Mouse (Mus musculus): ENCODE measurements around the gene Marf1. TPM values are rescaled to one million over a fixed set of nuclear protein-coding genes. Genes with fewer than 3 reads are reported as not detected.
"Not testable (repeated sequence)": the region's sequence is repeated elsewhere in the genome, so short reads cannot be mapped to it uniquely, and the experiment has no call there.

The Marf1 gene
- 100 to 1,000 TPM; 112 to 117 TPM for total RNA-seq (2021)

GRCm38 (mm10) chr16:14162988-14163416 lies at the start of gene Marf1, which contains the start of gene Nde1:
Gene Marf1 (minus strand): TSS chr16:14163351.
Gene Nde1 (plus strand): TSS chr16:14163275.
- peak; percentile 54 to 62 for DNase-seq (ENCODE audit: extremely low spot score in 1 of 2, low spot score in 1 of 2)

- DNase-seq (ENCODE audit: extremely low spot score in 1 of 2, low spot score in 1 of 2), result no peak
Measured at GRCm38 (mm10) chr16:14198798-14199197, 35.6 kb upstream of the Marf1 start.

GRCm38 (mm10) chr16:14195427-14195826 lies 32.3 kb upstream of the Marf1 start:
- peak in 1 of 2 experiments; percentile 85 for DNase-seq (ENCODE audit: extremely low spot score in 1 of 2, low spot score in 1 of 2)

- no peak for DNase-seq (ENCODE audit: extremely low spot score in 1 of 2, low spot score in 1 of 2)
Measured at GRCm38 (mm10) chr16:14194164-14194950, 31.2 kb upstream of the Marf1 start.

- no peak for DNase-seq (ENCODE audit: extremely low spot score in 1 of 2, low spot score in 1 of 2)
Measured at GRCm38 (mm10) chr16:14185516-14185915, 22.4 kb upstream of the Marf1 start.

GRCm38 (mm10) chr16:14183856-14184255 lies 20.7 kb upstream of the Marf1 start:
- DNase-seq (ENCODE audit: extremely low spot score in 1 of 2, low spot score in 1 of 2), result no peak

- no peak for DNase-seq (ENCODE audit: extremely low spot score in 1 of 2, low spot score in 1 of 2)
Measured at GRCm38 (mm10) chr16:14182360-14182759, 19.2 kb upstream of the Marf1 start.

- DNase-seq (ENCODE audit: extremely low spot score in 1 of 2, low spot score in 1 of 2), result no peak
Measured at GRCm38 (mm10) chr16:14180163-14180733, 17.1 kb upstream of the Marf1 start.

GRCm38 (mm10) chr16:14178041-14178440 lies 14.9 kb upstream of the Marf1 start:
- DNase-seq (ENCODE audit: extremely low spot score in 1 of 2, low spot score in 1 of 2), result no peak

GRCm38 (mm10) chr16:14169706-14170105 lies 6.6 kb upstream of the Marf1 start:
- DNase-seq (ENCODE audit: extremely low spot score in 1 of 2, low spot score in 1 of 2), result no peak

- DNase-seq (ENCODE audit: extremely low spot score in 1 of 2, low spot score in 1 of 2), result no peak
Measured at GRCm38 (mm10) chr16:14166490-14166889, 3.3 kb upstream of the Marf1 start.

- DNase-seq (ENCODE audit: extremely low spot score in 1 of 2, low spot score in 1 of 2), result no peak
Measured at GRCm38 (mm10) chr16:14163731-14164130, 580 bp upstream of the Marf1 start.

- no peak for DNase-seq (ENCODE audit: extremely low spot score in 1 of 2, low spot score in 1 of 2)
Measured at GRCm38 (mm10) chr16:14160941-14161340, 2.2 kb downstream of the Marf1 start.

- peak in 1 of 2 experiments; percentile 64 for DNase-seq (ENCODE audit: extremely low spot score in 1 of 2, low spot score in 1 of 2)
Measured at GRCm38 (mm10) chr16:14159746-14160131, 3.4 kb downstream of the Marf1 start.

GRCm38 (mm10) chr16:14158936-14159745 lies 4.0 kb downstream of the Marf1 start:
- peak; percentile 91 for DNase-seq (ENCODE audit: extremely low spot score in 1 of 2, low spot score in 1 of 2)

- DNase-seq (ENCODE audit: extremely low spot score in 1 of 2, low spot score in 1 of 2), result no peak
Measured at GRCm38 (mm10) chr16:14158536-14158935, 4.6 kb downstream of the Marf1 start.

- DNase-seq (ENCODE audit: extremely low spot score in 1 of 2, low spot score in 1 of 2), result no peak
Measured at GRCm38 (mm10) chr16:14156312-14156711, 6.8 kb downstream of the Marf1 start.

- not testable (repeated sequence) for DNase-seq (ENCODE audit: extremely low spot score in 1 of 2, low spot score in 1 of 2)
Measured at GRCm38 (mm10) chr16:14155638-14156037, 7.5 kb downstream of the Marf1 start.

GRCm38 (mm10) chr16:14151718-14152117 lies 11.4 kb downstream of the Marf1 start:
- DNase-seq (ENCODE audit: extremely low spot score in 1 of 2, low spot score in 1 of 2), result no peak

GRCm38 (mm10) chr16:14147712-14148111 lies 15.4 kb downstream of the Marf1 start:
- DNase-seq (ENCODE audit: extremely low spot score in 1 of 2, low spot score in 1 of 2), result no peak

GRCm38 (mm10) chr16:14143298-14143697 lies 19.9 kb downstream of the Marf1 start:
- DNase-seq (ENCODE audit: extremely low spot score in 1 of 2, low spot score in 1 of 2), result no peak

Measured in layer of hippocampus, postnatal 25 days (tissue).